Mouse (Mus musculus) cerebellum, postnatal 10 days (tissue): ENCODE results near the gene Abcf3.

Source experiments
- DNase-seq, 2 experiments: peaks; one replicate each; pipeline ENCODE4 v3.0.0; 2021; ENCODE audit warnings: mixed read lengths in 2 of 2

The Abcf3 gene

DNA sequence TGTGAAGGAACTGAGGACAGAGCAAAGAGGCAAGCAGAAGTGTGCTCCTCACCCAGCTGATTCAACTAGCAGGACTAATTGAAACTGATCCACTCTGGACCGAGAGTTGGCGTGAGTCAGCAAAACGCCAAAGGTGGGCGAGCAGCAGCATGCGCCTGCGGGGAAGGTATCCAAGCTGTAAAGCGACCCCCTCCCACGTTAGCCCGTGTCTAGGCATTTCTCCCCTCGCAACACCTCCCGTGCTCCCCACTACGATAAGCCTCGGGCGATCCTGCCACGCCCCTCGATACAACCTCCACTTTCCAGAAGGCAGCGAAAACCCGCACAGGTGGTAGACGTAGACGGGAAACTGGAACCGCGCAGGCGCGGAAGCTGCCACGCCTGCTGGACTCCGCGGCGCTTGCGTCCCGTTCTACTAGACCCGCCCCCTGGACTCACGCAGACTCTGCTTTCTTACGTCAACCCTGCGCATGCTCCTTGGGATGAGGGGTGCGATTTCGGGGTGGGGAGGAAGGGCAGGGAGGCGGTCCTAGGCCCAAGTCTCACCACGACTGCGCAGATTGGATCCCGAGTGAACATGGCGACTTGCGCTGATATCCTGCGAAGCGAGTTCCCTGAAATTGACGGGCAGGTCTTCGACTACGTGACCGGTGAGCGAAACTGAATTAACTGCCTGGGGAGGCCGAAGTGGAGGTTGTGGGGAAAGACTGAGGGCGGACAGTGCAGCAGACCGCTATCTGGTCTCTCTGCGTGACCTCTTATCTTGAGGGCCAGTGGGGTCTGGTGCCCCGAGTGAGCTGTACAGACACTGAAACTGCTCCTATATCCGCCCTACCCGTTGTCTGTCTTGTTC is at the start of gene Abcf3:
TSS of gene Abcf3 (plus strand) at position 482 of the 853 bp plus-strand sequence.
- peak; percentile 98 to 99 for DNase-seq

DNA sequence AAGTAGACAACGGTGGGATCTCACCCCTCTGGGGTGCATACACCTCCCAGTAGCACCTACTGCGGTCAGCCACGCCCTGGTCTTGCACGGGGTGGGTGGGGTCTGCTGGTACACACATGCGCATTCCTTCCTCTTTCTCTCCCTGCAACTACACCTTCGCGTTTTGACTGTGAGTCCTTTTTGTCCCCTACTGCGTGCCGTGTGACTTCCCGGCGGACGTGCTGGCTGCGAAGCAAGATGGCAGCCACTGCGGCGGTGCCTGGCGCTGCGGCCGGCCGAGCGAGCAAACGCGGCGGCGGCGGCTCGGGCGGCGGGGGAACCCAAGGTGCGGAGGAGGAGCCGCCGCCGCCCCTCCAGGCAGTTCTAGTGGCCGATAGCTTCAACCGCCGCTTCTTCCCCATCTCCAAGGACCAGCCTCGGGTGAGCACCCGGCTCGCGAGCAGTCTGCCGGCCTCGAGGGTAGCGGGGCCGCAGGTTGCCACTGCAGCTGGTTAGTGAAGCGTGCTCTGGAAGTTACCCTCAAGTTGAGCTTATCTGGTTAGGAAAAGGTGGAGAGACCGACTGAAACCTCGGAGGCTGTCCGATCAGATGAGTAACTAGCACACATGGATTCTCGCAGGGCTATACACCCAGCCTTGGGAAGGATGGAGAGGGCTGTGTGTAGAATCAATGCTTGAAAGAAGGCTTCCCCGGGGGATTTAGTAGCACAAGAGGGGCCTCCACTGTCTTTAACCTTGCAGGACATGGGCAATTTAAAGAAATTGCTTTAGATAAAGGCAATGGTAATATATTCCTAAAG is 49.5 kb upstream of the Abcf3 start, which contains the start of gene Eif2b5:
TSS of gene Eif2b5 (plus strand) at position 141 of the 799 bp plus-strand sequence.
- DNase-seq, result peak; percentile 91 to 95

DNA sequence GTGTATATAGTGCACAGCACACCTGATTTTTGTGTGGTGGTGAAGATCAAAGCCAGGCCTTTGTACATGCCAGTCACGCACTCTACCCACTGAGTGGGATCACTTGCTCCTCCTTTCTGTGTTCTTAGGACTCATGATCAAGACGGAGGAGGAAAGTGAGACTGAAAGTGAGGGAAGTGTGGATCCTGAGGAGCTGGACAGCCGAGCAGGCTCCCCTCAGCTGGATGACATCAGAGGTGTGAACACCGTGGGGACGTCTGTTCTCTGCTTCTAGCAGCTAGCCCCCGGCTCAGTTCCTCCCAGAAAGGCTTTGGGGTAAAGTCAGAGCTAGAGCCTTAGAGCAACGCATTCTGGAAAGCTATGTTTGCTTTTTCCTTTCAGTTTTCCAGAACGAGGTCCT is 42.4 kb upstream of the Abcf3 start:
- no peak for DNase-seq

DNA sequence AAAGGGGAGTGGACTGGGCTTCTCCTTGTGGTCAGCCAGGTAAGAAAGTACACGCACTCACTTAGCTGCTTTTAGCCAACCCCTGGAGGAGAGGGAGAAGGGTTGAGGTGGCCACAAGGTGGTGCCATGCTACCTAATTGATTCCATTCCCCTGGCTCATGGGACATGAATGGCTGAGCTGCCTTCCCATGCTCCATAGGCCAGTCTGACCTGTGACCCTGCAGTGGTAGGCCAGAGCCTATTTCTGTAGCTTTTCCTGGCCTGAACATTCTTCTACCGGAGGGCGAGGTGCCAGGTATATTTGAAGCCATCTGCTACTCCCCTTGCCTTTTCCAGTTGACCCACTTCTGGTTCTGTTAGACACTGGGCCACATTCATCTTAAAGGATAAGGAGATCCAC is 39.0 kb upstream of the Abcf3 start:
- DNase-seq, result peak; percentile 68 to 72

DNA sequence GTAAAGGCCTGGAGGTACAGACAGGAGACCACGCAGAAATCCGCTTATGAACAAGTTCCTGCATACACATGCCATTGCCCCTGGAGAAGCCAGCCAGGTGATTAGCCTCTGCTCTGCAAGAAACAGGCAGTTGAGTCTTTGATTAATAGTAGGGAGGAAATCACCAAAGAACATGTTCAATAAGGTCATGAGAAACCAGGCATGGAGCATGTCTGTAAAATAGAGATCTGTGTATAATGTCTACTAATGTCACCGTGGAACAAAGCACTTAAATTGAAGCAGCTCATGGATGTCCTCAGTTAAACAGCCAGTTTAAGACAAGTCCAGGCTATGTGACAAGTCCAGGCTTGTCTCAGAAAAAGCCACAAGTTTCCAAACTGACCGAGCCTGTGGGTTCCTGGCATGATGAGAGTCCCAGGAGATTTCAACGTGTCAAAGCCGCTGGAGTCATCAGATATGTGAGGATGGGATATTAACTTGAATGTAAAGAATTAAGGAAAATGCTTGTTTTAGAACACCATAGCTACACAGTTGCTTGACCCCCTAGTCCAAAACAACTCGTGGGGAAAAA is 37.0 kb upstream of the Abcf3 start:
- DNase-seq, result no peak

DNA sequence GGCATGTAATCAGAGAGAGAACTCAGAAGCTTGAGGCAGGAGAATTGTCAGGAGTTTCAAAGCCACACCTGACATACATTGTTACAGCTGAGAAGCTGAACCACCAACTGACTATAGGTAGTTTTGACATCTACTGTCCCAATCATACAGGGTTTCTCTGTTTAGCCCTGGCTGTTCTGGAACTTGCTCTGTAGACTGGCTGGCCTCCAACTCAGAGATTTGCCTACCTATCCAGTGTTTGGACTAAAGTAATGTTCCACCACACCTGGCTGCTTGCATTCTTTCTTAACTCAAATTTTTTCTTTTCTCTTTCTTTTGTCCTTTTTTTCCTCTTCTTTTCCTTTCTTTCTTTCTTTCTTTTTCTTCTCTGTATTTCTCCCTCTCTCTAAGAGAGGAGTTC is 32.3 kb upstream of the Abcf3 start:
- peak in 1 of 2 experiments; percentile 35 for DNase-seq

DNA sequence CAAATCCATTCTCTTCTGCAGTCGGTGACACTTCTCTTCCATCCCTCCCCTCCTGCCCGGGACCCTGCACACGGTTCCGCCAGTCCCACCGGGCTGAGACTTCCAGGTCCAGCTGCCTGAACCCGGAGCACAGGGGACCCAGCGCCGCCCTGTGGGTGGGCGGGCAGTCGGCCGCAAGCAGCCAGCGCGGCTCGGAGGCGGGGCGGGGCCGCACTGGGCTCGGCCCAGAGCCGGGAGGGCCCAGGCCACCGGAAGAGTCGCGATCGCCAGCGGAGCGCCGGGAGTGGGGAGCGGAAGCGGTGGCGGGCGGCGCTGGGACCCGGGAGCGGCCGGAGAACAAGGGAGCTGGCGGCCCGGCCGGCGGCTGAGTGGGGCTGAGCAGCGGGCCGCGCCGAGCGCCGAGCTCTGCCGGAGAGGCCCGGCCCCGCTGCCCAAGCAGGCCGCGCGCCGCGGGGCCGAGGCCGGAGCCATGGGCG is 31.6 kb upstream of the Abcf3 start, which contains the start of gene Dvl3:
TSS of gene Dvl3 (plus strand) at position 257 of the 476 bp plus-strand sequence.
- peak; percentile 93 to 96 for DNase-seq

DNA sequence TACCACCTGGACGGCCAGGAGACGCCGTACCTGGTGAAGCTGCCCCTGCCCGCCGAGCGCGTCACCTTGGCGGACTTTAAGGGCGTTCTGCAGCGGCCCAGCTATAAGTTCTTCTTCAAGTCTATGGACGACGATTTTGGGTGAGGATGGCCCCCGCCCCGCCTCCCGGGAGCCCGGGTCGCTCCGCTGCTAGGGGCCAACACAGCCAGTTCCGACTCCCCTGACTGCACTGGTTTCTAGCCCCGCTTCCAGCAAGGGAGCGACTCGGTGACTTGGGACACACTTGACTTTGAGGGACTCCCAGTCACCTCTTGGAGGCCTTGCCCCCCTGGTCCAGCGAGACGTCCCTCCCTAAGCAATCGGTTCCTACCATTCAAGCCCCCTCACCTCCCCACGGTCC is 31.2 kb upstream of the Abcf3 start:
- no peak for DNase-seq

DNA sequence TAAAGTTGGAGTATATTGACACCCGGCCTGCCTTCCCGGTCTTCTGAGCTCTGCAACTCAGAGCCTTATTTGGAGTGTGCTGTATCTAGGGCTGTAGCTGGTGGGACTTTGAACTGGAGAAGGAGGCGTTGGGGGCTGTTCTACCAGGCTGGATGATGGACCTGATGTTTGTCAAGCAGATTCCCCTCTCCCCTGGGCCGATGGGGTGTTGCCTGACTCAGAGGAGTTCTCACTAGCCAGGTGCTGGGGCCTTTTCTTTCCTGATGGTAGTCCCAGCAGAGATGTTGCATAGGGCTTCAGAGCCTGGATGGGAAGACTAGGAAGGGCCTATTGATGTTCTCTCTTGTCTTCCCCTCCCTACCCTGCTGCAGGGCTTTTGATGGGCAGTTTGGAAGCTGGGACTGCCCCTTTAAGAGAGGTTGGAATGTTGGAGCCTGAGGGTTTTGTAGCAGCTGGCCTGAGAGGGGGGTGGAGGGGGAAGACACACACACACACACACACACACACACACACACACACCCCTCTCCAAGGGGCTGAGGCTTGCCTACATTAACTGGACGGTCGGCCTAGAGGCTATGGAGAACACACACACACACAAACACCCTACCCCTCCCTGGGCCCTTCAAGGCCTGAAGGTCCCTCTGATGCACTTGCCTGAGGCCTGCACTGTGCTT is 30.5 kb upstream of the Abcf3 start:
- peak; percentile 74 to 79 for DNase-seq

DNA sequence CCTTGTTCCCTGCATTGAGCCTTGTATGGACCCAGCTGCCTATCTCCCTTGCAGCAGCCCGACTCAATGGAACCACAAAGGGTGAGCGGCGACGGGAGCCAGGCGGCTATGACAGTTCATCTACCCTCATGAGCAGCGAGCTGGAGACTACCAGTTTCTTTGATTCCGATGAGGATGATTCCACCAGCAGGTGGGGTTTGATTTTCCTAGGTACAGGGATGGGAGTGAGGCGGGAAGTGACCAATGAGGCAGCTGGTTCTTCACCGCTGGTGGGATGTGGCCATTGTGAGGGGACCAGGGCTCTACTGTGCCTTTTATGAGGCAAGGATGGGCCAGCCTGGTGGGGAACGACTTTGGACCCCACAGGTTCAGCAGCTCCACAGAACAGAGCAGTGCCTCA is 24.5 kb upstream of the Abcf3 start:
- no peak for DNase-seq

DNA sequence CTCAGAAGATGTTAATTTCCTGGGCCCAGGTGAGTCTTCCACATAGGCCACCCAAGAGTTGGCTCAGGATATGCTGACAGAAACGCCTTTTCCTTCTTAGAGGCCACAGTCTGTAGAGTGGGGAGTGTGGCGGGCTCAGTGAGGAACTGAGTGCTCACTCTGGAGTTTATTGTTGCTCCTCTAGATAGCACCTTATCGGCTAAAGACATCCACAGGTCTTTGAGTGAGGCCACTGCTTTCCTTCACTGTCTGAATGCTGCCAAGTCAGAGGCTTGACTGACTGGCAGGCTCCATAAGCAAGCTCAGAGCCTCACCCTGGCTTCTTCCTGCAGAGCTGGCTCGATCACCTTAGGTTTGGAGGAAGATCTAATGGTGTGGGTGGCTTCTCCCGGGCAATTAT is 19.6 kb upstream of the Abcf3 start:
- DNase-seq, result no peak

DNA sequence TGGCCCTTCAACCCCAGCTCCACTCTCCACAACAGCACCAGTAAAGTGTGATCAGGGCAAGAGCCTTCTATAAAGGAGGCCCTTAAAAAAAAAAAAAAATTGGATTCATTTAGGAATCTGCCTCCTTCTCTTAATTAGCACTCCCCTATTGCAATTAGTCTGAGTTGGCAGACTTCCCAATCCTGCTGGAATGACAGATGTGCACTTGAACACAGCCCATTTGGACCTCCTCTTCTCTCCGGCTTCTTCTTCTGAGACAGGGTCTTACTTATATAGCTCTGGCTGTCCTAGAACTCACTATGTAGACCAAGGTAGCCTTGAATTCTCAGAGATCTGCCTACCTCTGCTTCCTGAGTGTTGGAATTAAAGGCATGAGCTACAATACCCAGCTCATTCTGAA is 19.0 kb upstream of the Abcf3 start:
- peak; percentile 64 to 71 for DNase-seq

DNA sequence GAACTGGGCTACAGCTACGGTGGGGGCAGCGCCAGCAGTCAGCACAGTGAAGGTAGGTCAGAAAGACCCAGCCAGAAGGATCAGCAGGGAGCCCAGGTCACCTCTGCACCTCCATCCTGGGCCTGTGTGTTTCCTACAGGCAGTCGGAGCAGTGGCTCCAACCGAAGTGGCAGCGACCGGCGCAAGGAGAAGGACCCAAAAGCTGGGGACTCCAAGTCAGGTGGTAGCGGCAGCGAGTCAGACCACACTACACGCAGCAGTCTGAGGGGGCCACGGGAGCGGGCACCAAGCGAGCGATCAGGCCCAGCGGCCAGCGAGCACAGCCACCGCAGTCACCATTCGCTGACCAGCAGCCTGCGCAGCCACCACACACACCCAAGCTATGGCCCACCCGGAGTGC is 17.4 kb upstream of the Abcf3 start:
- no peak for DNase-seq

DNA sequence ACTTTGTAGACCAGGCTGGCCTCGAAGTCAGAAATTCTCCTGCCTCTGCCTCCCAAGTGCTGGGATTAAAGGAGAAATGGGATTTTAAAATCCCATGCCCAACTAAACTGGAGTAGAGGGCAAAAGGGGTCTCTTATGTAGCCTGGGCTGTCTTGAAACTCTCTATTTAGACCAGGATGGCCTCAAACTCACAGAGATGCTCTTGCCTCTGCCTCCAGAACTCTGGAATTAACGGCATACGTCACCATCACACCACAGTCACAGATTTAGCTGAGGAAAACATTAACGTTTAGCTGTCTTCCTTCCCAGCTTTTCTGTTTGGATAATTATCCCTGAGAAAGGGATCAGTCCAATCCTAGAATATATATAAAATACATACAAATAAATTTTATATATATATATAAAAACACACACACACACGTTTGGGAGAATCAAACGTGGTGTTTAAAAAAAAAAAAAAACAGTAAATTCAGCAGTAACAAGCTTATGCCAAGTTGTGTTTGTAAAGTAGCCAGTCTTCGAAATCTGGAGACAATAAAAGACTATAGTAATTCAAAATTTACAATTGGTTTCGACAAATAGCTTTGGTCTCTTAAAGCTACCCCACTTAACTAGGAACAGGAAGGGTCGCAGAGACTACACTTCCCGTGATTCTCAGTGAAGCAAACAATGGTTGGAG is 13.6 kb upstream of the Abcf3 start:
- no peak for DNase-seq

DNA sequence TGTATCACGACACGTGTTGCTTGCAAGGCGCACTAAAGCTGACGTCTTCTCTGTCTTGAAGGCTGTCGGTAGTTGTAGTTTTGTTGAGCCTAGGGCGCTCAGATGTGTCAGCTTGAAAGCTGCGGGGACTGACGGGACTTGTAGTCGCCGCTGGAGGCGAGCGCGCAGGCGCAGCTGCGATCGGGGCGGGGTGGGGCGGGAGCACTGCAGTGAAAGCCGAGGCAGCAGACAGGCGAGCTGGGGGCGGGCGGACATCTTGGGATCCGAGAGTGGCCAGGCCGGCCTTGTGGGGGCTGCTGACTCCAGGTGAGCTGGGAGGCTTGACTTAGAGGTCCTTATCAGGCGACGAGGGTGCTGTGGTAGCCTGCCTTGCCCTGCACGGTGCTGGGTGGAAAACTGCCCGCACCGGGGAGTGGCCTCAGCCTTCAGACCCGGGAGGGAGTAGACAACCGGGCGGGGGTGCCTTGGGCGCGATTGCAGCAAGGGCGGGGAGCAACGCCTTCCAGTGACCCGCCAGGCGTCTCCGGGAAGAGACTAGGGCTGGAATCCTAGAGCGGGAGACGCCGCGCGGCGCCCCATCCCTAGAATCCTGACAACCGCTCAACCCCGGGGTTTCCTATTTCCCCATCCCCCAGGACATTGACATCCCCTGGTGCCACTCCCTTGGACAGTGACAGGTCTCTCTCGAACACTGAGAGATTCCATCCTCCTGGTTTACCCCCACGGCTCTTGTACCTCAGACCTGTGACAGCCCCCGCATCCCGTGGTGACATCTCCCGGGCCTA is 12.9 kb upstream of the Abcf3 start, which contains the start of gene Ap2m1:
TSS of gene Ap2m1 (plus strand) at position 183 of the 785 bp plus-strand sequence.
- DNase-seq, result peak; percentile 94 to 97

DNA sequence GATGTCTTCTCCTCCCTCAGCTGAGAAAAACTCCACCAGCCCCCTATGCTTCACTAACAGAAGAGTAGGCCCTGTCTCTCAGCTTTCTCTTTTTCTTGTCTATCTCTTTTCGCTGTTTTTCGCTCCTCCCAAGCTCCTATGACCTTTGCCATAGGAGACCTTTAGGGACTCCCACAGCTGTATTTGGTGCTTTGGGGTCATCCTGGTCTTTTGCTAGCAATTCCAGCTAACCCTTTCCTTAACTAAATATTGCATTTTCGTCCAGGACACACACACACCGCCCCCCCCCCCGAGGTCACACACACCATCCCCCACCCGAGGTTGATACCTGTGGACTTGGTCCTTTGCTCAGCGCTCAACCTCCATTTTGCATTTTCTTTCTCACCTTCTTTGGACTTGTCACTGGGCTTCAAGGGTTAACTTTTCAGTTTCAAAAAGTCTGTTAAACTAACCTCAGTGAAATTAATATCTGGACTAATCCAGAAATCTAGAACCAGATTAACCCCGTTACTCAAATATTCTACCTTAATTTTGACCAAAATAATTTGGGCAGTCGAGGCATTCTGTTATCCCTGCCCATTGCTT is 12.2 kb upstream of the Abcf3 start:
- peak in 1 of 2 experiments; percentile 31 for DNase-seq

DNA sequence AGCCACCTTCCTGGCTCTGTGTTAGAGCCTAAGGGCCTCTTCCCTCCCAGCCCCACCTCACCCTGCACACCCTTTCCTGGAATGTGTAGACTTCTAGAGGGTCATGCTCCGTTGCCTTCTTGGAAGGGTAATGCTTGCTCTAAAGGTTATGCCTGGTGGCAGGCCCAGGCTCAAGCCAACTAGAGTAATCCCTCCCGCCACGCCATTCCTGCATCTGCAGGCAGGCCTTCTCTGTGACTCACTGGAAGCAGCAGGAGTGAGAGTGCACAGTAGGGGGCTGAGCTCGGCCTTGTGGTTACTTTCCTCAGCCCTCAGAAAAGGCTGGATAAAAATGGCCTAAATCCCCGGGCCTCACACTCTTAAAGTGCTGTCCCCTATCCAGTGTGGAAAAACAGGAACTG is 11.3 kb upstream of the Abcf3 start:
- peak; percentile 56 to 63 for DNase-seq

DNA sequence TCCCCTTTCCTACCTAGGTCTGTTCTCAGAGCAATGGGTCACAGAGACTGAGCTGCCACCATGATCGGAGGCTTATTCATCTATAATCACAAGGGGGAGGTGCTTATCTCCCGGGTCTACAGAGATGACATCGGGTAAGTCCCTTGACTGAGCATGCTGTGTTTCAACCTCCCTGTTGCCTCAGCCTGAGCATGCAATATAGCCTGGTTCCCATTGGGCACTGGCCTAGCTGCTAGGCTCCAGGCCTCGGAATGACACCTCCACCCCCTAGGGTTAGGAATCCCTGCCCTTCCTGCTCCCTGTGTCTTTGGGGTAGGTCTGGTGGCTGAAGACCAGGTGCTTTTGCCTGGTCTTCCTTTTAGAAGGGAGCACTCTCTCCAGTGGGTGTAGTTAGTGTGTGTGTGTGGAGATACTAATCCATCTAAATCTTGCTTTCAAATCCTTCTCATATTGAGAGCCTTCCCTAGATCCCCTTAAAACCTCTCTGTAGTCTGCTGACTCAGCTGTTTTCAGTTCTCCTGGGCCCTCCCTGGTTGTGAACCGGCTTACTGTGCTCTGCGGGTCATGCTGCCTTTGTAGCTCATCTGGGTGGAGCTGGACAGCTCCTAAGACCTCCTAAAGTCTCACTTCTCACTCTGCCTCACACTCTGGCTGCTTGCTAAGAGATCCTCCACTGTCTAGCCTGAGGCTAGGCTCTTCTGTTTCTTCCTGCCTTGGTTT is 10.6 kb upstream of the Abcf3 start:
- DNase-seq, result no peak

DNA sequence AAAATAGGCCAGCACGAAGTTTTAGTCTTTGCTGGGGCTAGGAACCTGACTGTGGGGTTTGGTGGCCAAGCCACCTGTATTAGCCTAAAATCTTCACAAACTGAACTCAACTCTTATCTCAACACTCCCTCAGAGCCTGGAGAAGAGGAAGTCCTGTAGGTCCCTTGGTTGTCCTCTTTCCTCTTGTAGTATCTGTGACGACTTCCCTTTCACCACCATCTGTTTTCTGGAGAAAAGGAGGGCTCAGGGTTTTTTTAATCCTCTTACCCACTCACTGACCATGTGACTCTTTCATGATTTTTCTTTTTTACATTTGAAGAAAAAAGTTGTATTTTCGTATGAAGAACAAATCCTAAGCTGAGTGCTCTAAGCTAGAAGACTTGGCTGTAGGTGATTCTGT is 8.7 kb upstream of the Abcf3 start:
- DNase-seq, result no peak

DNA sequence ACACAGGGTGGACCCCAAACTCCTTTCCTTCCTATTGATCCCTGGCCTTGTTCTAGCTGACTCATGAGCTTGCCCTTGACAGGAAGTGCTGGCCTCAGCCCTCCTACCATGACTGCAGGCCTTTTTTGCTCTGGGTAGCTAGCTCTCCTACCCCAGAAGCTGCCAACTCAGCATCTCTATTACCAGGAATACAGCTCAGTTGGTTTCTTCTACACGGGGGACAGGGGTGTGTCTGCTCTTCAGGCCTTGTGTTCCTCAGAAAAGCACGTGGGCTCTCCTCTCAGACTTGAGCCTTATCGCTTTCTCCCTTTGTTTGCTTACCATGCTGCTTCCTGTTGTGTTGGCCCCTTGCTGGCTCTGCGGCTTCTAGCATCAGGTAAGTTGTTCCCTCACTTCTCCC is 7.9 kb upstream of the Abcf3 start:
- no peak for DNase-seq
